Mouse (Mus musculus) left cerebral cortex, postnatal 14 days (tissue): Measurements from ENCODE around the gene Nckap5. TPM values are rescaled to one million over a fixed set of nuclear protein-coding genes. Genes with fewer than 3 reads are reported as not detected.
A peak's percentile ranks its signal among the peaks of the same experiment; 100 is the strongest.

ENCODE experiments used
- DNase-seq, 2 experiments: peaks; one replicate each; pipeline ENCODE4 v3.0.0; 2021 to 2022; ENCODE audit warnings: low spot score in 2 of 2, mixed read lengths in 1 of 2
- intact Hi-C: fragments of 180-260 bp; cut with DNase I; formaldehyde crosslinking; loops from one replicate; pipeline ENCODE4 v1.15.1; 2025
- long read RNA-seq, 2 experiments: library from polyadenylated mRNA; stranded (forward); transcript quantifications; one replicate each; pipeline ENCODE4 v2.0.0; 2021
- total RNA-seq, 2 experiments: library from RNA; stranded (reverse); gene quantifications; 2 replicates each; pipeline ENCODE4 v1.2.3; 2021

Gene Nckap5
- 1 to 10 TPM; 6.6 to 8.0 TPM for total RNA-seq
- long read RNA-seq, experiment 1, full-length matches to known transcripts: 1 of 24 reads
- long read RNA-seq, experiment 1, partial matches to known transcripts: 1 of 24 reads
- long read RNA-seq, experiment 1, other reads (novel, unspliced or antisense): 22 of 24 reads
- long read RNA-seq, experiment 2, partial matches to known transcripts: 0 of 14 reads
- long read RNA-seq, experiment 2, other reads (novel, unspliced or antisense): 14 of 14 reads

DNA sequence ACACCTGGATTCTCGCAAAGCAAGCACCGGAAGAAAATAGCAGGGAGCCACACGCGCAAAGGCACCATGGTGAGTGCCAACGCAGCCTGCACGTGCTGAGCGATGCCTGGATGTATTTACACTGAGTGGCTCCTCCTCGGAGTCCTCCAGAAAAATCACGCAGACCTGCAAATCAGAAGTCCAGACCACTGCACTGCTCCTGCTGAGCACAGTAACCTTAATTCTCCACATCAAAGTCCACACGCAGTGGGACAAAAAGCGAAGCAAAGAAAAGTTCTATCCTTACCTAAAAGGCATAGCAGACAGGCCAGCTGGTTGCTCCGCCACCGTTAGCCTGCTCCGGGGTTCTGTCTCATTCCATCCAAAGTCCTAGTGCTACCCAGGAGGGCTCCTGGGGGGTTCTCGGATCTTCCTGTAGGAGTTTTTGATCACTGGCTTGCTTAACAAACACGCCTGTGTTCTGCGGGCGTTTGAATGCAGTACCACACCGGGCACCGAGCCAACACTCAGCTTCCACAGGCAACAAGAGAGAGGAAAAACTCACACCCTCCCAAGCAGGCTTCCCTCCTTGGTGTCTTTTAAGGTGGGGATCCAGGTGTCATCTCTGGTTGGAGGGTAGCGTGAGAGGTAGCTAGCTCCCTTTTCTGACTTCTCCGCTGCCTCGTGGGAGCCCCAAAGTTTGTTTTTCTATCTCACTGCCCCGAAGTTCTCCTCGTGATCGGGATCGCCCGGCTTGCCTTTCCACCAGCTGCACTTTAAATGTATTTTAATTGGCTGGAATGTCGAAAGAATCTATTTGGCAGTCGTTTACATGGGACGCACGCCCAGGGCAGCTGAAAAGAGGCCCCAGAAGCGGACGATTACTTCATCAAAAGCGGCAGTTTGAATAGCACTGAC lies at the start of gene Nckap5:
Gene Nckap5, minus strand, starts transcription at position 769 of the 897 bp plus-strand sequence.
- peak; percentile 81 to 82 for DNase-seq
- intact Hi-C loops: loop anchor here (5.0 kb wide), 1 partner anchor 97 kb away; no protein-coding TSS in a partner anchor

DNA sequence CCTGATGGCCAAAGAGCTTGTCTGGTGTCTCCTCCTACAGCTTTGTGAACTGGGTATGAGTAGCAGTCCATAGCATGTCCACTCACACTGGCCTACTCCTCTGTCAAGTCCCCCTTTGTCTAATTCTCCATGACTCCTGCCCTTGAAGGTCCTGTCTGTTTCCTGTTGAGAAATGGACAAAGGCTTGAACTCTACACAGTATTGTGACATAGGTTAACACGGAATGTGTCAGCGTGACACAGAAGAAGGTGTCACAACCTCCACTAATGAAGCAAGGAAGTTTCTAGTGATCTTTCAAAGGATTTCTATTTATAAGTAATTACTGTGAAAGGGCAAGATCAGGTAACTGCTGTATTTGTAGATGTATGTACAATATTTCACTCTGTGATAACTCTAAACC lies 46.9 kb upstream of the Nckap5 start:
- intact Hi-C loops: no loop called here
- DNase-seq: no peak

DNA sequence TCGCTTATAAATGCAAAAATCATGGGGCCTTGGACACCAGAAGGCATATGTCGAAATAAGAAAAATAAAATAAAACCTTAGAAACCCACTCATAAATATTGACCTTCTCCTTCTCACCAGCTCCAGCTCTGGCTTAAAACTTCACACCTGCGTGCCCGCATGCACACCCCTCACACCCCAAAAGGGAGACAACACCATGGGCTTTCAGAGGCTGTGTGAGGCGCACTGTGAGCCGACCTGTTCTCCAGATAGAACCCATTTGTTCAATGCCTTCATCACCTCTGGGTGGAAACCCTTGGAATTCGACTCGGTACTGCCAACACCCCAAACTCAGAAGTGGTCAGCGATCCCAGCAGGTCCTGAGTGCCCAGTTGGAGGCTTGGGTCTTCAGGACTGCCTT lies 37.8 kb upstream of the Nckap5 start:
- no peak for DNase-seq

DNA sequence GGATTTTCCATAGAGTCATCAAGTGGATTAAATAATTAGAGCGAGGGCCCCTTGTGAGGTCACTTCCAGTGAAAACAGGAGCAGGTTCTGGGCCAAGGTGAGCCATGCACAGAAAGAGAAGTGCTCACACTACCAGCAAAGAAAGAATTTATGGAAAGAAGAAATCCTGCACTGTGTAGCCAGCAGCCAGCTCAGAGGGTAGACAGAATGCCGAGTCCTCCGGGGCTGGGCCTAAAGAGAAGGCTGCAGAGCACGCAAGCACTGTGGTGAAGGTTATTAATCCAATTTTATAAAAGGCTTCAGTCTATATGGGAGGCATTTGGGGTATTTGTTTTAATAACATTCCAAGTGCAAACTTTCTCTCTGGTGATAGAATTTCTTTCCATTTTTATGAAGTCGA lies 37.3 kb upstream of the Nckap5 start:
- no peak for DNase-seq
- intact Hi-C loops: no loop called here

More for the DNA sequence above, 37.8 kb upstream of the Nckap5 start:
- intact Hi-C loops: no loop called here

DNA sequence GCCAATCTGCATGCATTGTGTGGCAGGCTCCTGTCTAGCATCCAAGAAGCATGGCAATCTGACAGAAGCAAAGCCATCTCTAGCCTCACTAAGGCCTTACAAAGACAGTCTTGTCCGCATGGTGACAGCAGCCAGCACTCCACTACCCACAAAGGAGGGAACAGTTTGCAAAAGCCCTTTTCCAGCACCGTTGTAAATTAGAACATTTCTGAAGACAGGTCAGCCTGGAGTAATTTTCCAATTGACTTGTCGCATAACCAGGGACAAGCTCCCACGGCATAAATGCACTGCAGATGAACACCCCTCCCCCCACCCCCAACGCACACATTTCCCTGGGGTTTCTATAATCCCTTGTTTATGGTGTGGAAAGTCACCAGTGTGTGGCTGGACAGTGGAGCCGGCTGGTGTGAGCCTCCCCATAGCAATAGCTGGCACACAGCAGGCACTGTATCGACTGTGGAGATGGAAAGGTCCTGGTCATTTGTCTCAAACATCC lies 35.0 kb upstream of the Nckap5 start:
- intact Hi-C loops: no loop called here
- DNase-seq: peak; percentile 32 to 39

DNA sequence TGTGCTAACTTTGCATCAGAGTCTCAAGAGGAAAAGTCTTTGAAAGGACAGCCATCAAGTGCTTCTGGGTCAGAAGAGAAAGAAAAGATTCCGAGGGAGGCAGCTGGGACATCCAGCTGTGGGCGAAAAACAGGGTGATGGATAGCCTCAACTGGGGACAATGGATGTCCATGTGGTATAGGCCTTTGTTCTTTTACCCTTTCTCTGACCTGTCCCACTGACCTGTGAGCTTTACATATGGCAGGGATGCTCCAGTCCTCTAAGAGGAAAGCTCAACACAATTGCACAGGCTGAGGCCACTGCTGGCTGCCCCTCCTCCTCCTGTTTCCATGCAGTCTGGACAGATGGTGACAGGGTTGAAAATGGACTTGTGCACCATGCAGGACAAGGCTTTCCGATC lies 31.2 kb upstream of the Nckap5 start:
- DNase-seq: no peak
- intact Hi-C loops: no loop called here

DNA sequence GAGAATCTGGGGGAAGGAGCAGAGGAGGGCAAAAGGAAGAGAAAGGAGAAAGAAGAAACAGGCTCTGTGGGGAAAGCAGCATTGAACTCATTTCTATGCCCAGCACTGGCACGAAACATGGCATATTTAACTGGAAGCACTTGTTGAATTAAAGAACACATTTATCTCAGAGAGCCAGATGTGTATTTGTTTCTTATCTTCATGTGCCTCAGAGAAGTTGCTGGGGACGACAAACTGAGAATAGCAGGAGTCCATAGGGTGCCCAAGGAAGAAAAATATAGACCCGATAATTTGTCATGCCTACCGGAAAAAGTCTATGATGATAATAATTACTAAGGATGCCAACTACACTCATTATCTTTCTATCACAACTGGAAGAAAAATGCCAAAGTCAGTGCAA lies 29.9 kb upstream of the Nckap5 start:
- intact Hi-C loops: no loop called here
- DNase-seq: no peak

DNA sequence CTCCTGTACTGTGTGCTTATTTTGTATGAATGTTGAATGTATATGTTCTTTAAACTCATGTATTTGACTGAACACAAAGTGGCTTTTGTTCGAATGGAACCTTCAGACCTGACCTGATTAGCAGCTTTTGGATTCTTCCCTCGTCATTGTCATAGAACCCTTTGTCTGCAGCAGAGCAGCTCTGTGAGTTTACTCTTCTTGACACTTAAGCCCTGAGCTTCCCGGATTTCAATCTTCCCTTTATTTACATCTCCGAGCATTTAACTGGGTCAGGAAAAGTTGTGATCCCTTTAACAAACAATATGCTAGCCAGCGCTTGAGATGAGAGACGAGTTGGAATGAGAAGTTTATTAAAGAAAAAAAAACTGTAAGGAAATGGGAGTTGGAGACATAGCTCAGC lies 18.9 kb upstream of the Nckap5 start:
- intact Hi-C loops: no loop called here
- no peak for DNase-seq

DNA sequence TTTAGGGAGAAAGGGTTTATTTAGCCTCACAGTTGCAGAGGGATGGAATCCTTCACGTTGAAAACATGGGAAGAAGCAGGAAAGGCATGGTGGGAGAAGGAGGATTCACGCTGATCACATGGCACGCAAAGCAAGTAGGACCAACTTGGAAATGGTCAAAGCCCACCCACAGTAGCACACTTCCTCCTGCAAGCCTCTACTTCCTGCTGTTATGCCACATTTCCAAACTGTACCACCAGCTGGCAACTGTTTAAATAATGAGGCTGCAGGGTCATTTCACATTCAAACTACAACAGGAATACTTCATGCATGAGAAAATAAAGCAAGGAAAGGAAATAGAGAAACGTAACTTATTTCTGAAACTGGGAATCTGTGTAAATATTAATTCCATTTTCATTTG lies 15.7 kb upstream of the Nckap5 start:
- no peak for DNase-seq
- intact Hi-C loops: no loop called here

DNA sequence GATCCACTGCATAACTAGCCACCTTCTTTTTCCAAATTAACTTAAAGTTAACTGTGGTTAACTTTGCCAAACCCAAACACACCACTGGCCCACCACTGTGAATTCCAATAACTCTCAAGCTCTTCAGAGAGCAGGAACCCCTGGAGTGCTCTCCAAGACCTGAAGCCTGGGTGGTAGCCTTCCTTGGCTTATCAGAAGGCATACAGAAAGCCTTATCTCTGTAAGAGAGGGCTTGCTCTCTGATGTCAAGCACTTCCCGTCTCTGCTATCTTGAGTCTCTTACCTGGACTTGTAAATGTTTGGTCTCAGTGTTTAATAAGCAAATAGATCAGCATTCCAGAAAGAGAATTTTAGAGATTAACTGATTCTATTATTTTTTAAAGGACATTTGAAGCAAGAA lies 2.3 kb upstream of the Nckap5 start:
- DNase-seq: no peak
- intact Hi-C loops: loop anchor here (5.0 kb wide), 1 partner anchor 94 kb away; no protein-coding TSS in a partner anchor

DNA sequence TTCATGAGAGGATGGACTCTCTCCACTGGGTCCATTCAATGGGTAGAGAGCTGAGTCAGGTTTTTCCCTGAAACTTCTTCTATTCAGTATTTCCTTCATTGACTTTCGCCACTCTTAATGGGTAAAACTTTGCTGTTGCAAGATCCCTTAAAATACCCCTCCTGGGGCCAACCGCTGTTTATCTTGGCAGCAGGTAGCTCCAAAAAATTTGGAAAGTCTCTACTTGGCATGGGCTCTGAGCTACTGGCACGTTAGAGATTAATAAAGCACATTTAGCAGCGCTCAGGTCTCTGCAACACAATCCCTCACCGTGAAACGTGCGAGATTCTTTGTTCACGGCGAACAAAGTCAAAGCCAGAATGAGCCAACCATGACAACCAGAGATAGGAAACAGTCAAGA lies 1.6 kb downstream of the Nckap5 start:
- no peak for DNase-seq
- intact Hi-C loops: no loop called here

DNA sequence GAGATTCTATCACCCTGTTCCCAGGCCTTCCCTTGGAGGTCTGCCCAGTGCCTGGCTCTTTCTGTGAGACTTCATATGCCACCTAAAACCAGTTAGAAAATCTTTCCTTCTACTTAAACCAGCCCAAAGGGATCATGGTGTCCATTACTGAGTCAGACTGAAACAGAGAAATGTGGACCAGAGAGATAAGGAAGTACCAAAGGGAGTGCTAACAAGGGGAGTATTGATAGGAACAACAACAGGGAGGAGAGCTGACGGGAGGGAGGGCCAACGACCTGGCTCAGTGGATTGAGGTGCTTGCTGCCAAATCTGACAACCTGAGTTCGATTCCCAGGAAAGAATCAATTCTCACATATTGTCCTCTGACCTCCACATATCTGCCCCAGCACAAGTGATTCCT lies 5.8 kb downstream of the Nckap5 start:
- intact Hi-C loops: no loop called here
- DNase-seq: no peak

DNA sequence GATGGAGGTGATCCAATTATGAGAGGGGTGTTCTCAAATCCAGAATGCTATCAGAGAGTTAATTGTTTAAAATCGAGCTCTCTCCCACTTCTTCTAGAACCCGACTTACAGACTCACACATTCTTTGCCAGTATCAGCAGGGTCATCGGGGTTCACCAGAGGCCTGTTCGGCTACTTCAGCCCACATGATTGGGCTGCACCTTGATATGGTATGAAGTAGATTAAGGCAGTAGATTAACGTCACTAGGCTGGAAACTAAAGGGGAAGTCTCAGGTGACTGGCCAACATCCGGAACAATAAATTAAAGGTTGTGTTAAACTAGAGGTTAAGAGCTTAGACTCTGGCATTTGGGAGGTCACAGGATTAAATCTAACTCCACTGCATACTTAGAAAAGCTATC lies 8.4 kb downstream of the Nckap5 start:
- no peak for DNase-seq
- intact Hi-C loops: no loop called here

DNA sequence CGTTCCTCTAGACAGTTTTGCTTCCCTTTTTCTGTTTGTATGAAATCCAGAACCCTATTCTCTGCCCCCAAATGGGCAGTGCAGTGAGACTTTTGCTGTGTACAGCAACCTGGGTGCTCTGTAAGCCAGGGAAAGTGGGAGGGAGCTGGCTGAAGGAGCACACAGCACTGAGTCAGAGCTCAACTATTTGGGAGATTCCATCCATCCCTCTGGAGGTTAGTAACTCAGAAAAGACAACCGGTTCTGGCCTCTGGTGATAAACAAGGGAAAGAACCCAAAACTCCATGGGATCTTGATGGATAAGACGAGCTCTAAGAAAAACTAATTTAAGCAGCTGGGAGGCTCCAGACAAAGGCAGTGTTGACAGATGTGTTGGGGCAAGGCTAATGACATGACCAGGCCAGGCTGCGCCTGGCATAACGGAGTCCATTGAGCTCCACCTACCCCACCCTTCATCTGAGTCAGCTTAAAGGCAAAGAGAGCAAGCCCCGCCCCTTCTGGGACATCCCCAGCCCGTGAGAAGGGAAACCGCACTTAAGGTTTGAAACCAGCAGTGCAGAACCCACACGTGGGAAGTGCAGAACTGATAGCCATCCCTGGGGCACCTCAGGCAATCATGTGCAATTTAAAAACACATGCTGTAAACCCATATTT lies 13.1 kb downstream of the Nckap5 start:
- DNase-seq: no peak
- intact Hi-C loops: no loop called here

DNA sequence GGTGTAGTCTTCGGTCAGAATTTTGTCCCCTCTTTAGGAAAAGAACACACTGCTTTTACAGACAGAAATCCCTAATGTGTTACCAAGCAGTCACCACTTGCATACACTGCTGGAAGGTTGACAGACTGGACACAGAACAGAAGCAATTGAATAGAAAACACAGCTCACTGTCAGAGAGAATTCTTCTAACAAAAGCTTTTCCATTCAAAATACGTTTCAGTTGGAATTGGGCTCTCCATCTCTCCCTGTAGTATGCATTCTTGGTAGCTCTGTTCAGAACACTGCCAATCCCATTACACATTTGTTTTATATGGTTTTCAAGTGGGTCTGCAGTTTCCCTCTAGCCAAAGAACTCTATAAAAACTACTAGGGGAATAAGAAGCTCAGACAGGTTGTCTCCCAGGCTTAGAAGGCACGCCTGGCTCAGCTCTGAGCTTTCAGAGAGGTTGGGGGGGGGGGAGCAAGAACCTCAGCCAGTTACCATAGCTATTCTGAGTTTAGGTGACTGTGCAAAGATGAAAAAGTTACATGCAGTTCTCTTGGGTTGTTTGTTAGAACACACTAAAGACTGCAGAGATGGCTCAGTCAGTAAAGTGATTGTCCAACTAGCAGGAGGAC lies 23.5 kb downstream of the Nckap5 start:
- DNase-seq: no peak
- intact Hi-C loops: no loop called here

DNA sequence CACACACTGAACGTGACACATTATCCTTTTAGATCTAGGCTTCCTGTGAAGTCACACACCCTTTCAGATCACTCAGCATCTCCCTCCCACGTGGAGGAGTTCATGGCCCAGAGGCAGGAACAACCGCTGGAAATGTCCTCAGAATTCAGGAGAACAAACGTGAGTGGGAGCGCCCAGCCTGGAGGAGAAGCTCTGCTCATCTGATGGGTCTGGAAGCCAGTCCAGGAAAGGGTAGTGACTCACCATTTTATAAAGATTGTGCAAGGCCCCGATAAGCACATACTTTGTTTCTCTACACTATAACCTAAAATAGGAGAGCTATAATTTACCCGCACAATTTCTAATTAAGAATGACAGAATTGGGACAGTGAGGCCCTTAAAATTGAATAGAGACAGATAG lies 24.1 kb downstream of the Nckap5 start:
- intact Hi-C loops: no loop called here

DNA sequence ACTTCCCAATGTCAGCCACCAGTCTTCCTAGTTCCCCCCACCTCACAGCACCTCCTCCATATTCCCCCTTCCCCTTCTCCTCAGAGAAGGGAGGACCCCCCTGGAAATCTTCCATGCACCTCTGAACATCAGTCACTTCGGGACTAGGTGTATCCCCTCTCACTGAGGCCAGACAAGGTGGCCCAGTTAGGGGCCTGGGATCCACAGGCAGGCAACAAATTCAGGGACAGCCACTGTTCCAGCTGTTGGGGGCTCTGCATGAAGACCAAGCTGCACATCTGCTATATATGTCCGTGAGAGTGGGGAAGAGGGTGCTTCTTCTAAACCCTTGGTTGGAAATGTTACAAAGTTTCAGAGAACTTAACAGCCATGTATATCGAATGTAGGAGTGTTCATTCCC lies 28.2 kb downstream of the Nckap5 start:
- intact Hi-C loops: no loop called here
- DNase-seq: no peak

More for the DNA sequence above, 24.1 kb downstream of the Nckap5 start:
- peak; percentile 16 to 70 for DNase-seq

DNA sequence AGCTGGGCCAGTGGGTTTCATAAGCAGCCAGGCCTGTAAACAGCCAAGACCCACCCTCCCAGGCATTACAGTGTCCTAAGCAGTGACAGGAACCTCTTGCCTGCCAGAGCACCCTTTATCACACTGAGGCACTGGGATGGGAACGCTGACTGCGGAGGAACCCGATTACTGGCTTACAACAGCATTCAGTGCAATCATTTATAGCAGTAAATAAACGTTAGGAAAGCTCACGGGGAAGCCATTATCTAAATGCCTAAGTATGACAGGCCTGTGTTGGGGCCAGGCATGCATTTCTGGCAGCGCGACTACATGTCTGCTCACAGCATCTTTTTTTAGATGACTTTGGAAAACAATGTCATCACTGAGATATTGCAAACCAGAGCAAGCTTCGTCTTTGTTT lies 28.9 kb downstream of the Nckap5 start:
- intact Hi-C loops: no loop called here
- DNase-seq: no peak

DNA sequence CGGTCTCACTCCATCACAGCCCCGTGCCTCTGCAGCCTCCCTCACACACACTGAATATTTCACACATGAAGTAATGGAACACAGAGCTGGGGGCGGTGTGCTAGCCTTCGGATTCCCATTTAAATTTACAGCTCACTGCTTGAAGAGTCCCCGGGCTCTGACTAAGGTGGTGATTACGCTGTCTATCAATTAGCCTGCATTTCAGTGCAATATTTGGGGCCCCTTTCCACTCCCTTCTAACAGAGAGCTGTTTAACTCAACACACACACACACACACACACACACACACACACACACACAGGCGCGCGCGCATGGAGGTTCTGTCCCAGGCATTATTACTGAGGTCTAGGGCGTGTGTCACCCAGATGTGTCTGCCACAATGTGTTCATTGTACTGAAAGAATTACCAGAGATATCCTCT lies 31.2 kb downstream of the Nckap5 start:
- peak; percentile 22 to 67 for DNase-seq
- intact Hi-C loops: no loop called here
